Mouse (Mus musculus) forebrain, embryonic 16.5 days (tissue): ENCODE data around the gene Skap1. TPM values are rescaled to one million over a fixed set of nuclear protein-coding genes. Genes with fewer than 3 reads are reported as not detected.

ENCODE experiments used
- ATAC-seq: fragments of 200-750 bp; cut with Nextera tagmentation; 2 replicates; pipeline ENCODE4 v1.8.0; 2017; ENCODE audit warnings: mild to moderate bottlenecking, moderate library complexity
- H3K27ac ChIP-seq: fragments of 300-500 bp; sonication (generic); 2 replicates; pipeline ENCODE4 v1.5.1; 2014; ENCODE audit warnings: low read length, control low read depth
- H3K27me3 ChIP-seq: fragments of 300-500 bp; sonication (generic); replicated peaks from 2 replicates; pipeline ENCODE4 v1.6.1; 2014; ENCODE audit warnings: low read length; ENCODE audit not compliant: control insufficient read depth, insufficient read depth
- H3K36me3 ChIP-seq: fragments of 300-500 bp; sonication (generic); 2 replicates; pipeline ENCODE4 v1.6.1; 2014; ENCODE audit not compliant: control insufficient read depth, insufficient read depth
- H3K4me1 ChIP-seq: fragments of 300-500 bp; sonication (generic); replicated peaks from 2 replicates; pipeline ENCODE4 v1.6.1; 2014; ENCODE audit warnings: low read length; ENCODE audit not compliant: control insufficient read depth, insufficient read depth
- H3K4me2 ChIP-seq: fragments of 300-500 bp; sonication (generic); 2 replicates; pipeline ENCODE4 v1.6.1; 2014; ENCODE audit warnings: mild to moderate bottlenecking, low read length, control low read depth
- H3K4me3 ChIP-seq: fragments of 300-500 bp; sonication (generic); replicated peaks from 2 replicates; pipeline ENCODE4 v1.5.1; 2014; ENCODE audit warnings: mild to moderate bottlenecking, low read length, control low read depth
- H3K9ac ChIP-seq: fragments of 300-500 bp; sonication (generic); replicated peaks from 2 replicates; pipeline ENCODE4 v1.6.1; 2014; ENCODE audit warnings: low read depth, low read length, control low read depth
- H3K9me3 ChIP-seq: fragments of 300-500 bp; sonication (generic); 2 replicates; pipeline ENCODE4 v1.6.1; 2016; ENCODE audit warnings: low read length; ENCODE audit not compliant: control insufficient read depth
- WGBS: fragments of 180-500 bp; shearing (Covaris S2); extraction: QIAGEN DNeasy Blood & Tissue Kit; methylation state at CpG from one replicate; pipeline ENCODE4 v1.1.7; 2014; 5-methylcytosine and 5-hydroxymethylcytosine counted together
- polyA plus RNA-seq: library from polyadenylated mRNA; unstranded; fragments of >200 nt; fragmentation: Nextera tagmentation; extraction: Ambion mirVana; gene quantifications from 2 replicates; pipeline ENCODE4 v1.2.1, GENCODE M21; 2015

The Skap1 gene
- polyA plus RNA-seq, 1 experiment from 2014 or later: 3.4 TPM

- ATAC-seq: no peak
- WGBS: 72% methylated on average over 3 of the region's 3 CpGs
- Histone ChIP-seq H3K27ac (no peak overlapping the region), H3K4me1 (peaks cover 2% of the 10 kb centered on the region; the same call in 1 of the 2 replicates), H3K9me3 (no peaks in the 10 kb centered on the region), H3K27me3 (no peaks in the 10 kb centered on the region), H3K4me3 (no peak overlapping the region), H3K4me2 (no peak overlapping the region), H3K9ac (no peak overlapping the region), H3K36me3 (no peaks in the 10 kb centered on the region)
These were observed 138.4 kb downstream of the Skap1 start for GRCm38 (mm10) chr11:96602806-96603205.

GRCm38 (mm10) chr11:96604306-96604705 lies 139.9 kb downstream of the Skap1 start:
- WGBS: 46% methylated on average over 6 of the region's 6 CpGs
- H3K4me3 ChIP-seq: no peak overlapping the region
- H3K27me3 ChIP-seq: no peaks in the 10 kb centered on the region
- H3K9ac ChIP-seq: no peak overlapping the region
- H3K36me3 ChIP-seq: no peaks in the 10 kb centered on the region
- no peaks in the 10 kb centered on the region for H3K9me3 ChIP-seq
- H3K27ac ChIP-seq: no peak overlapping the region
- peaks cover 2% of the 10 kb centered on the region; the same call in 1 of the 2 replicates for H3K4me1 ChIP-seq
- no peak overlapping the region for H3K4me2 ChIP-seq
- no peak for ATAC-seq

GRCm38 (mm10) chr11:96604751-96605450 lies 140.5 kb downstream of the Skap1 start:
- Histone ChIP-seq H3K4me1 (peaks cover 2% of the 10 kb centered on the region; the same call in 1 of the 2 replicates), H3K9me3 (no peaks in the 10 kb centered on the region), H3K27ac (no peak overlapping the region), H3K4me3 (no peak overlapping the region), H3K27me3 (no peaks in the 10 kb centered on the region), H3K9ac (no peak overlapping the region), H3K4me2 (no peak overlapping the region), H3K36me3 (no peaks in the 10 kb centered on the region)
- no peak for ATAC-seq
- 56% methylated on average over 7 of the region's 7 CpGs for WGBS

GRCm38 (mm10) chr11:96605516-96605915 lies 141.1 kb downstream of the Skap1 start:
- 91% methylated on average over 6 of the region's 6 CpGs for WGBS
- Histone ChIP-seq H3K27ac (no peak overlapping the region), H3K27me3 (no peaks in the 10 kb centered on the region), H3K4me2 (no peak overlapping the region), H3K36me3 (no peaks in the 10 kb centered on the region), H3K4me1 (peaks cover 2% of the 10 kb centered on the region; the same call in 1 of the 2 replicates), H3K9me3 (no peaks in the 10 kb centered on the region), H3K9ac (no peak overlapping the region), H3K4me3 (no peak overlapping the region)
- ATAC-seq: no peak

GRCm38 (mm10) chr11:96612596-96612995 lies 148.2 kb downstream of the Skap1 start:
- no peak for ATAC-seq
- H3K4me1 ChIP-seq: no peaks in the 10 kb centered on the region
- H3K9ac ChIP-seq: no peak overlapping the region
- no peaks in the 10 kb centered on the region for H3K36me3 ChIP-seq
- no peak overlapping the region for H3K27ac ChIP-seq
- no peaks in the 10 kb centered on the region for H3K27me3 ChIP-seq
- H3K9me3 ChIP-seq: no peaks in the 10 kb centered on the region
- no peak overlapping the region for H3K4me3 ChIP-seq
- no peak overlapping the region for H3K4me2 ChIP-seq
- 89% methylated on average over 11 of the region's 11 CpGs for WGBS

- 60% methylated on average over 5 of the region's 5 CpGs for WGBS
- no peak for ATAC-seq
- no peaks in the 10 kb centered on the region for H3K9me3 ChIP-seq
- H3K27me3 ChIP-seq: 0 out of 2 replicates have a peak, but pooled peaks cover 2% of the 10 kb centered on the region
- H3K4me3 ChIP-seq: no peak overlapping the region
- H3K9ac ChIP-seq: no peak overlapping the region
- no peak overlapping the region for H3K4me2 ChIP-seq
- peaks cover 14% of the 10 kb centered on the region for H3K4me1 ChIP-seq
- no peak overlapping the region for H3K27ac ChIP-seq
- no peaks in the 10 kb centered on the region for H3K36me3 ChIP-seq
These were observed 152.4 kb downstream of the Skap1 start for GRCm38 (mm10) chr11:96616792-96617191.

- Histone ChIP-seq H3K9me3 (no peaks in the 10 kb centered on the region), H3K4me1 (peaks cover 14% of the 10 kb centered on the region), H3K27ac (no peak overlapping the region), H3K4me3 (no peak overlapping the region), H3K27me3 (peaks cover 10% of the 10 kb centered on the region; the same call in 1 of the 2 replicates), H3K4me2 (no peak overlapping the region), H3K9ac (no peak overlapping the region), H3K36me3 (no peaks in the 10 kb centered on the region)
- 78% methylated on average over 16 of the region's 16 CpGs for WGBS
- no peak for ATAC-seq
These were observed 154.5 kb downstream of the Skap1 start for GRCm38 (mm10) chr11:96618789-96619445.

GRCm38 (mm10) chr11:96619576-96619975 lies 155.2 kb downstream of the Skap1 start:
- H3K4me2 ChIP-seq: no peak overlapping the region
- no peak for ATAC-seq

GRCm38 (mm10) chr11:96620006-96620405 lies 155.6 kb downstream of the Skap1 start:
- WGBS: 27% methylated on average over 7 of the region's 7 CpGs
- H3K4me2 ChIP-seq: no peak overlapping the region
- ATAC-seq: no peak
- H3K4me1 ChIP-seq: peaks cover 14% of the 10 kb centered on the region
- peaks cover 10% of the 10 kb centered on the region; the same call in 1 of the 2 replicates for H3K27me3 ChIP-seq
- no peak overlapping the region for H3K9ac ChIP-seq
- H3K36me3 ChIP-seq: no peaks in the 10 kb centered on the region
- H3K9me3 ChIP-seq: no peaks in the 10 kb centered on the region
- no peak overlapping the region for H3K4me3 ChIP-seq
- no peak overlapping the region for H3K27ac ChIP-seq

More at GRCm38 (mm10) chr11:96619576-96619975, 155.2 kb downstream of the Skap1 start:
- no peaks in the 10 kb centered on the region for H3K9me3 ChIP-seq
- peaks cover 14% of the 10 kb centered on the region for H3K4me1 ChIP-seq
- no peak overlapping the region for H3K27ac ChIP-seq
- 33% methylated on average over 5 of the region's 5 CpGs for WGBS
- peaks cover 10% of the 10 kb centered on the region; the same call in 1 of the 2 replicates for H3K27me3 ChIP-seq
- H3K4me3 ChIP-seq: no peak overlapping the region
- no peak overlapping the region for H3K9ac ChIP-seq
- no peaks in the 10 kb centered on the region for H3K36me3 ChIP-seq
